Mouse (Mus musculus) neural tube, embryonic 14.5 days (tissue): ENCODE data around the gene Tpd52l2. TPM values are rescaled to one million over a fixed set of nuclear protein-coding genes. Genes with fewer than 3 reads are reported as not detected.

Source experiments
- ATAC-seq: fragments of 200-750 bp; cut with Nextera tagmentation; 2 replicates; pipeline ENCODE4 v1.8.0; 2017; ENCODE audit warnings: low read depth, mild to moderate bottlenecking, moderate TSS enrichment, moderate library complexity
- H3K27ac ChIP-seq: fragments of 300-500 bp; sonication (generic); 2 replicates; pipeline ENCODE4 v1.5.1; 2014; ENCODE audit warnings: low read depth, mild to moderate bottlenecking, control low read depth, low read length, moderate library complexity, mixed read lengths
- H3K27me3 ChIP-seq: fragments of 300-500 bp; sonication (generic); 2 replicates; pipeline ENCODE4 v1.6.1; 2014; ENCODE audit warnings: low read length; ENCODE audit not compliant: control insufficient read depth, insufficient read depth
- H3K36me3 ChIP-seq: fragments of 300-500 bp; sonication (generic); 2 replicates; pipeline ENCODE4 v1.6.1; 2014; ENCODE audit warnings: low read length, mixed read lengths; ENCODE audit not compliant: control insufficient read depth, insufficient read depth
- H3K4me1 ChIP-seq: fragments of 300-500 bp; sonication (generic); 2 replicates; pipeline ENCODE4 v1.6.1; 2014; ENCODE audit warnings: low read length; ENCODE audit not compliant: control insufficient read depth, insufficient read depth
- H3K4me2 ChIP-seq: fragments of 300-500 bp; sonication (generic); 2 replicates; pipeline ENCODE4 v1.6.1; 2014; ENCODE audit warnings: mild to moderate bottlenecking, low read depth, low read length, control low read depth
- H3K4me3 ChIP-seq: fragments of 300-500 bp; sonication (generic); 2 replicates; pipeline ENCODE4 v1.5.1; 2014; ENCODE audit warnings: low read depth, low read length, control low read depth, mixed read lengths
- H3K9ac ChIP-seq: fragments of 300-500 bp; sonication (generic); replicated peaks from 2 replicates; pipeline ENCODE4 v1.6.1; 2014; ENCODE audit warnings: low read depth, mild to moderate bottlenecking, control low read depth, low read length, mixed read lengths
- H3K9me3 ChIP-seq: fragments of 300-500 bp; sonication (generic); 2 replicates; pipeline ENCODE4 v1.6.1; 2016; ENCODE audit warnings: low read length; ENCODE audit not compliant: control insufficient read depth
- WGBS: fragments of 180-500 bp; shearing (Covaris S2); extraction: QIAGEN DNeasy Blood & Tissue Kit; methylation state at CpG from one replicate; pipeline ENCODE4 v1.1.7; 2014; 5-methylcytosine and 5-hydroxymethylcytosine counted together
- polyA plus RNA-seq: library from polyadenylated mRNA; unstranded; fragments of >200 nt; fragmentation: Nextera tagmentation; extraction: Ambion mirVana; gene quantifications from 2 replicates; pipeline ENCODE4 v1.2.1, GENCODE M21; 2014

The Tpd52l2 gene
- polyA plus RNA-seq, 1 experiment from 2014 or later: 120 TPM

- ATAC-seq: no peak
- Histone ChIP-seq H3K27ac (peak overlapping the region; percentile 94), H3K4me3 (peak overlapping the region; percentile 95), H3K4me1 (peaks cover 20% of the 10 kb centered on the region), H3K9ac (peak overlapping the region; percentile 80), H3K9me3 (no peaks in the 10 kb centered on the region), H3K27me3 (no peaks in the 10 kb centered on the region), H3K36me3 (peaks cover 14% of the 10 kb centered on the region), H3K4me2 (peak overlapping the region; percentile 70)
- 1% methylated on average over 17 of the region's 17 CpGs for WGBS
Observed at GRCm38 (mm10) chr2:181520936-181521227, 23.9 kb downstream of the Tpd52l2 start.

DNA sequence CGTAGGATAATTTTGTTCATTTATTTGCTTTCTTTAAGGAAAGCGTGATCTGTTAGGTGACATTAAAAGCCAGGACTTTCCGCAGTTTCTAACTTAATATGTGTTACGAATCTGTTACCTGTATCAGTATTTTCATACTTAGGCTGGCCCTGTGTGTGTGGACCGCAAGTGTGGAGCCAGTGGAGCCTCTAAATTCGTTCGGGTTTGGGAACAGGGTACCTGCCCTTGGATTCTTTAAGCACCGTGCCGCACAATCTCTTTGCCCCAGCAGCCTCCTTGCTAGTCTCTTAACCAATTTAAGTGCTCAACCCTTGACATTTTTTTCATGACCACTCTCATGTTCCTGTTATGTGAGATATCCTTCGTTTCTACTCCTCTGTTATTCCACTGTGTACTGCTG, 24.5 kb downstream of the Tpd52l2 start:
- H3K27ac ChIP-seq: no peak overlapping the region
- H3K27me3 ChIP-seq: no peaks in the 10 kb centered on the region
- peaks cover 8% of the 10 kb centered on the region for H3K36me3 ChIP-seq
- peaks cover 20% of the 10 kb centered on the region for H3K4me1 ChIP-seq
- H3K9me3 ChIP-seq: no peaks in the 10 kb centered on the region
- H3K4me2 ChIP-seq: peak overlapping the region; percentile 70
- no peak for ATAC-seq
- H3K4me3 ChIP-seq: peak overlapping the region; percentile 95
- peak overlapping the region; percentile 80 for H3K9ac ChIP-seq
- WGBS: 55% methylated on average over 10 of the region's 10 CpGs

DNA sequence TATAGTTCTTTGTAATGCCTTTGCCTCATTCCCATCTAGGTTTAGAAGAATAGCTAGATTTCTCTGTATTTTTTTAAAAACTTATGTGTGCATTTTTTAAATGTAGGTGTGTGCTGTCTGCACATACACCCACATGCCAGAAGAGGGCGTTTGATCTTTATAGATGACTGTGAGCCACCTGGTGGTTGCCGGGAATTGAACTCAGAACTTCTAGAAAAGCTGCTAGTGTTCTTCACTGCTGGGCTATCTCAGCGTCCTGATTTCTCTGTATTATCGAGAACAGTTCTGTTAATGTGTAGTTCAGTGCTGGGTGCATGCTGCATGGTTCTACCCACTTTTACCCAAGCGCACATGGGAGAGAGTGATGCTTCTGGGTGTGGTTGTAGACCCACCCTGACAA, 25.9 kb downstream of the Tpd52l2 start:
- Histone ChIP-seq H3K9ac (no peak overlapping the region), H3K27me3 (no peaks in the 10 kb centered on the region), H3K36me3 (no peaks in the 10 kb centered on the region), H3K4me3 (no peak overlapping the region), H3K9me3 (no peaks in the 10 kb centered on the region), H3K4me2 (no peak overlapping the region), H3K4me1 (peaks cover 20% of the 10 kb centered on the region), H3K27ac (no peak overlapping the region)
- ATAC-seq: no peak
- 72% methylated on average over 5 of the region's 5 CpGs for WGBS

DNA sequence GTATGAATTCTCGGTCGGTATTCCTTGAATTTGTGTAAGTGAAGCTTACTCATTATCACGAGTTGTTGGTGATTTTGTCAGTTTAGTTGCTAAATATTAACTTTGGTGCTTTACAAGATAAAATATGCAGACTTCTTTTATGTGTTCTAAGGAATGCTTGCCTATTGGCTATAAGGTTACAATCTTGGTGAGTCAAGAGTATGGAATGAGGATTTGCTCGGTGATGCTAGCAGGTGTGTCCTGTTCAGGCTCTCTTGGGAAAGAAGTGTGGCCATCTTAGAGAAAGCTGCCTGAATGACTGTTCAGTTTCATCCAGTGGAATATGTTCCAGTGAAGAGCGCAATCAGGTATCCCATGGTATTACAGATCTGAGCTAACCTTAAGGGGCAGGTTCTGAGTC, 28.6 kb downstream of the Tpd52l2 start:
- Histone ChIP-seq H3K9me3 (no peaks in the 10 kb centered on the region), H3K27ac (no peak overlapping the region), H3K9ac (no peak overlapping the region), H3K4me2 (no peak overlapping the region), H3K4me3 (no peak overlapping the region), H3K27me3 (no peaks in the 10 kb centered on the region), H3K4me1 (peaks cover 13% of the 10 kb centered on the region), H3K36me3 (no peaks in the 10 kb centered on the region)
- WGBS: 95% methylated on average over 5 of the region's 5 CpGs
- ATAC-seq: no peak

DNA sequence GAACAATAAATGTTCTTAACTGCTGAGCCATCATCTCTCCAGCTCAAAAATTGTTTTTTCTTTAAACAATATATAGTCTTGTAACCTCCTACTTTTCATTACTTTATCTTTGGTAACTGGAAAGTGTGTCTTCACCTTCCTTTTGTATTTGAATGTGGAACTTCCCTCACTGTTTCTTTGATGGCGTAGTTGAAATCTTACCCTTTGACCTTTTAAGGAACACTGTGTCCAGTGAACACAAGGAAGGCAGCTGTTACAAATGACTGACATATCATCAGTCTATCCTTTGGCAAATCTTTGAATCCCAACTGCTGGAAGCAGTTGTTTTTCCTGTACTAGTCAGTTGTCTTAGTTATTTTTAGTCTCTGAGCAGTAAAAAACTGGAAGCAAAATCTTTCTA, 32.1 kb downstream of the Tpd52l2 start:
- Histone ChIP-seq H3K4me2 (no peak overlapping the region), H3K27me3 (no peaks in the 10 kb centered on the region), H3K36me3 (no peaks in the 10 kb centered on the region), H3K4me1 (no peaks in the 10 kb centered on the region), H3K4me3 (no peak overlapping the region), H3K27ac (no peak overlapping the region), H3K9ac (no peak overlapping the region), H3K9me3 (no peaks in the 10 kb centered on the region; the same call in 1 of the 2 replicates)
- ATAC-seq: no peak
- WGBS: 89% methylated on average over 1 of the region's 1 CpGs

DNA sequence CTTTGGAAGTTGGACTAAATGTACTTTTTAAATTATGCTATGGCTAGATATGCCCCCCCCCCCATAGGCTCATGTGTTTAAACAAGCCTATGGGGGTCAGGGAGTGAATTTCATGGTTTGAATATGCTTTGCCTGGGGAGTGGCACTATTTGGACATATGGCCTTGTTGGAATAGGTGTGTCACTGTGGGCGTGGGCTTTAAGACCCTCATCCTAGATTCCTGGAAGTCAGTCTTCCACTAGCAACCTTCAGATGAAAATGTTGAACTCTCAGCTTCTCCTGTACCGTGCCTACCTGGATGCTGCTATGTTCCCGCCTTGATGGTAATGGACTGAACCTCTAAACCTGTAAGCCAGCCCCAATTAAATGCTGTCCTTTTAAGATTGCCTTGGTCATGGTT, 35.6 kb downstream of the Tpd52l2 start:
- no peaks in the 10 kb centered on the region; the same call in 1 of the 2 replicates for H3K9me3 ChIP-seq
- WGBS: 90% methylated on average over 3 of the region's 3 CpGs

DNA sequence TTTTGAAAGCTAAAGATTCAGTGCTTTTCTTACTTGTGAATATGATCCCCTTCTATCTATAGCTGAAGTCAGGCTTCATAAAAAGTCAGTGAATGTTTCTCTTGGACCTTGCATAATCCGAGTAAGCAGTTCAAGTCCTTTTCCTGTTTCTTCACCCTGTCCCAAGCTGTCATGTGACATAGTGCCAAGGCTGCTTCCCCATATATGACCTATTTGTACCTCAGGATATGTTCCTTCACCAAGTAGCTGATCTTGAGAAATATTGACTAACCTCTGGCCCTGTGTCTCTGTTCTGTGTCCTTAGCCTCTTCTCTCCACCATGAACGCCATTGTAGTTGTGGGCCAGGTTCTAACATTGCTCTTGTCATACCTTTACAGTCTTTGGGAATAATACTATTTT, 39.5 kb downstream of the Tpd52l2 start:
- WGBS: 95% methylated on average over 2 of the region's 2 CpGs
- no peak overlapping the region for H3K4me3 ChIP-seq
- ATAC-seq: no peak

More for the DNA sequence above, 35.6 kb downstream of the Tpd52l2 start:
- Histone ChIP-seq H3K27me3 (no peaks in the 10 kb centered on the region), H3K9ac (no peak overlapping the region), H3K4me2 (no peak overlapping the region), H3K4me1 (peaks cover 2% of the 10 kb centered on the region; the same call in 1 of the 2 replicates), H3K4me3 (no peak overlapping the region), H3K27ac (no peak overlapping the region), H3K36me3 (no peaks in the 10 kb centered on the region)
- no peak for ATAC-seq

DNA sequence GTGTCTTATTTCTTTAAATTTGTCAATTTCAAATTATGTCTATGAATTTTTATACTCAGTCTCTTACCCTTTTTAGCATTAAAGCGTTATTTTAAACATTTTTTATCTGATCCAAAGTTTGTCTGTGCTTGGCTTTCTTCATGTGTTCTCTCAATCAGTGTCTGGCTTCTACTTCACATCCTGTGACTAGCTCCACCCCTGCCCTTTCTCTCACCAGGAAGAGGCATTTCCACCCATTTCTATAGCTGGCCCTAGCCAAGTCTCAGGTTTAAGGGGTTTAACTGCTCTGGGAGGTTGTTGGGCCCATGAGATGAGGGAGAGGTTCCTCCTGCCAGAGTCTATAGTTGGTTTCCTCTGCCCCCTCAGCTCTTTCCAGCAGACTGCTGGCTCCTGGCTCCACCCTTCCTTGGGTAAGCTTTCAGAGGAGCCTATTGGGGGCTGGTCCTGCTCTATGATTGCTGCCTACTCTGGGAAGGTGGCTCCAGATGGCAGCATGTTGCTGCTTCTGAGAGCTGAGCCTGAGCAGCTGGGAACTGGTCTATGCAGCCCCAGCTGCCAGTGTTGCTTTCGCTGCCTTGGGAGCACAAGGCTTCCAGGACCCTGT, 40.6 kb downstream of the Tpd52l2 start:
- Histone ChIP-seq H3K4me1 (peaks cover 6% of the 10 kb centered on the region; the same call in 1 of the 2 replicates), H3K36me3 (no peaks in the 10 kb centered on the region), H3K9ac (0 out of 2 replicates have a peak overlapping the region, but pooled peaks have one; percentile 2), H3K27me3 (no peaks in the 10 kb centered on the region), H3K27ac (peak overlapping the region; percentile 48; the same call in 1 of the 2 replicates), H3K4me2 (no peak overlapping the region), H3K4me3 (no peak overlapping the region), H3K9me3 (no peaks in the 10 kb centered on the region)
- 73% methylated on average over 2 of the region's 2 CpGs for WGBS
- peak; percentile 79; the same call in 1 of the 2 replicates for ATAC-seq

More for the DNA sequence above, 39.5 kb downstream of the Tpd52l2 start:
- no peak overlapping the region for H3K9ac ChIP-seq
- no peaks in the 10 kb centered on the region for H3K27me3 ChIP-seq
- H3K36me3 ChIP-seq: no peaks in the 10 kb centered on the region
- H3K27ac ChIP-seq: no peak overlapping the region
- H3K4me2 ChIP-seq: no peak overlapping the region
- H3K9me3 ChIP-seq: no peaks in the 10 kb centered on the region; the same call in 1 of the 2 replicates
- peaks cover 6% of the 10 kb centered on the region; the same call in 1 of the 2 replicates for H3K4me1 ChIP-seq

DNA sequence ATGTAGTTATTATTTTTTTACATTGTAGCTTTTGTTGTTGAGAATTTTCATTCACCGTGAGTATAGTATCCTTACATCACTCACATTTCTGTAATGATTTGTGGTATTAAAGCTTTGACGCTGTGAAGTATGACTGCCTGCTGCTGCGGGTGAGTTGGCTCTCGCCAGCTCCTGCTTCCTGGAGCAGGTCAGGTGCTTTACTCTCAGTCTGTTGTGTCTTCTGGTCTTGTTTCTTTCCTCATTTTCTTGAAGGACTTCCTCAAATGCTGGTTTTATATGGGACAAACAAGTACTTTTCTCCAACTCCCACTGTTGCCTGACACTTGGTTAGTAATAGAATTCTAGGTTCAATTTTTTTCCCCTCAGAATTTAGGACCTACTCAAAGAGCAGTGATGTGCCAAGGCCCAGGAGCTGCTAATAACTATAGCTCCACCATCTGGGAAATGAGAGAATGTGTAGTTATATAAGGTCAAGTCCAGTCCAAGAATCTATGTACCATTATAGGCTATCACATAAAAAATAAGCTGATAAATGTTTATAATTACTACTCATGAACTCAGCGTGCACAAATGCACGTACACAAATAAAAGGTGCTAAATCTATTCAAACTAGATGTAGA, 44.9 kb downstream of the Tpd52l2 start:
- whole genome bisulfite sequencing: 87% methylated on average over 6 of the region's 6 CpGs
- ATAC-seq: no peak
- H3K4me3 ChIP-seq: no peak overlapping the region
- H3K9ac ChIP-seq: no peak overlapping the region
- no peaks in the 10 kb centered on the region for H3K9me3 ChIP-seq
- no peak overlapping the region for H3K4me2 ChIP-seq
- no peaks in the 10 kb centered on the region for H3K27me3 ChIP-seq
- H3K4me1 ChIP-seq: peaks cover 6% of the 10 kb centered on the region; the same call in 1 of the 2 replicates
- H3K27ac ChIP-seq: no peak overlapping the region
- peaks cover 5% of the 10 kb centered on the region; the same call in 1 of the 2 replicates for H3K36me3 ChIP-seq
